In the genomic region with DNA sequence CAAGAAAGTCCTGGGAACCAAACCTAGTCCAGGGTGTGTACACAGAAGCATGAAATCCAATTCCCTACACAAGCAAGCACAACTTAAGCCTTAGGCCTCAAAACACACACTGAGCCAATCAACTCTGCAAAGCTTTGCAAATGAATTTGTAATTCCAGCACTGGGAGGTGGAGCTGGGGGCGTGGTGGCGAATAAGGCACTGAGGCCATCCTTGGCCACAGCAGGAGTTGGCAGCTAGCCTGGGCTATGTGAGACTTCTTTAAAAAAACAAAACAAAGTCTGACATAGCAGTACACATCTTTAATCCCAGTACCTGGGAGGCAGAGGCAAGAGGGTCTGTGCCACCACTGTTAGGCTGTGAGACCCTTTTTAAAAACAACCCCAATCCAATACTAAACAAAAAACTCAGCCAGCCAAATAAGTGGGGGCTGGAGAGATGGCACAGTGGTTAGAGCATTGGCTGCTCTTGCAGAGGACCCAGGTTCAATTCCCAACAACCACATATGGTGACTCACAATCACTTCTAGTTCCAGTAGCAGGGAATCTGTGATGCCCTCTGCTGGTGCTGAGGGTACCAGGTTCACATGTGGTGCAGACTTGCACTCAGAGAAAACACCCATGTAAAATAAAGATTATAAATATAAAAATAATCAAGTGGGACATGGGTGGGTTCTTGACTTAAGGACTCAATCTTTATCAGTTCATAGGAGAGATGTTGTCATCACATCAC, we compare ENCODE assay signal across 10 mouse cellular contexts. TPM values are rescaled to one million over a fixed set of nuclear protein-coding genes. Genes with fewer than 3 reads are reported as not detected.
DNase-seq lines count a peak whose midpoint lies in the region; ATAC-seq and TF ChIP-seq lines count a peak whose summit lies in the region.
"Had no signal": no experiment of that assay in that cellular context is flagged by ENCODE, and none has a peak within 500 bp of the region (broad histone marks: within the 10 kb centered on the region; RNA-seq: fewer than 3 reads in every experiment).

No protein-coding gene starts in this region.

- peak; percentile 42 for DNase-seq in kidney, adult 18-20 months
- DNase-seq in CH12.LX (ENCODE audit: extremely low read depth) = no peak
- peak; percentile 79 for DNase-seq in R1 (ENCODE audit: low read depth, low spot score)
- DNase-seq in embryo, embryonic 11 days = no peak
- DNase-seq in c-Kit-positive CD71-positive TER-119-positive erythroid progenitor cells, embryonic 14.5 days (ENCODE audit: low spot score) = no peak
- DNase-seq: layer of hippocampus, postnatal 36 days had no signal

- no peak for TF ChIP-seq EP300 in CH12.LX (IDR thresholded peaks at IDR 0.05; ENCODE audit: low read length)

- in situ Hi-C loops in CH12.LX (cut with MboI; ENCODE audit: low pct_ligation_motif_present, low pct_unique_long_range_greater_than_20kb, low sequenced_read_pairs) = loop anchor here (10.0 kb wide), 2 partner anchors 127 to 277 kb away; partner anchors contain the start of gene Cnot10

- no peak overlapping the region for H3K4me3 ChIP-seq in kidney, embryonic 14.5 days (ENCODE audit: low read length)
- H3K4me3 ChIP-seq in CH12.LX (replicated peaks in 1 of 3; ENCODE audit: low read depth in 2 of 3, low read length in 2 of 3, poor library complexity in 1 of 3) = no peak overlapping the region
- H3K4me3 ChIP-seq in heart, embryonic 14.5 days (ENCODE audit: control insufficient read depth in 1 of 2, insufficient read depth in 1 of 2, low read depth in 1 of 2, low read length in 2 of 2) = no peak overlapping the region
- H3K4me3 ChIP-seq: megakaryocyte, embryonic 14.5 days had no signal

- peak in 1 of 2 experiments; percentile 43; a peak in 2 of 4 replicates for TF ChIP-seq CTCF in CH12.LX (conservative IDR thresholded peaks at IDR 0.05 in 1 of 2, IDR thresholded peaks at IDR 0.05 in 1 of 2; ENCODE audit: low read depth in 2 of 2, low read length in 2 of 2)

- H3K79me2 ChIP-seq in CH12.LX (replicated peaks; ENCODE audit: control insufficient read depth, extremely low read depth, insufficient read depth, poor library complexity, severe bottlenecking) = no peaks in the 10 kb centered on the region

- dilution Hi-C loops in CH12.LX (cut with MboI; ENCODE audit: extremely low pct_ligation_motif_present, extremely low pct_unique_long_range_greater_than_20kb, low sequenced_read_pairs) = no loop called here

- no peaks in the 10 kb centered on the region for H3K9me3 ChIP-seq in kidney, embryonic 14.5 days (ENCODE audit: control insufficient read depth, low read length)
- no peaks in the 10 kb centered on the region for H3K9me3 ChIP-seq in CH12.LX (replicated peaks; ENCODE audit: low read length)
- H3K9me3 ChIP-seq in heart, embryonic 14.5 days (ENCODE audit: control insufficient read depth, low read length) = no peaks in the 10 kb centered on the region
- H3K9me3 ChIP-seq: megakaryocyte, embryonic 14.5 days had no signal

- no peak overlapping the region for H3K9ac ChIP-seq in kidney, embryonic 14.5 days (ENCODE audit: low read depth, low read length)
- H3K9ac ChIP-seq in CH12.LX (ENCODE audit: insufficient read depth, low read depth) = no peak overlapping the region
- peak overlapping the region; percentile 28; the same call in 1 of the 2 replicates for H3K9ac ChIP-seq in heart, embryonic 14.5 days (ENCODE audit: low read length)

- peaks cover 2% of the 10 kb centered on the region; the same call in 1 of the 2 replicates for H3K36me3 ChIP-seq in kidney, embryonic 14.5 days (ENCODE audit: control insufficient read depth, insufficient read depth, low read length)
- H3K36me3 ChIP-seq in CH12.LX (replicated peaks in 1 of 2; ENCODE audit: control insufficient read depth in 1 of 2, insufficient read depth in 1 of 2, low read length in 1 of 2) = peaks cover 0 to 13% of the 10 kb centered on the region in 2 experiments
- H3K36me3 ChIP-seq in heart, embryonic 14.5 days (ENCODE audit: control insufficient read depth, insufficient read depth, low read length) = peaks cover 9% of the 10 kb centered on the region

- no peak overlapping the region for H3K27ac ChIP-seq in kidney, embryonic 14.5 days (ENCODE audit: low read depth, low read length)
- no peak overlapping the region for H3K27ac ChIP-seq in CH12.LX (ENCODE audit: insufficient read depth, low read depth)
- H3K27ac ChIP-seq in heart, embryonic 14.5 days (replicated peaks in 1 of 2; ENCODE audit: control insufficient read depth in 1 of 2, insufficient read depth in 1 of 2, low read depth in 2 of 2, low read length in 2 of 2) = peak overlapping the region; percentile 37 to 41; a peak in 1 of 4 replicates

- H3K27me3 ChIP-seq in kidney, embryonic 14.5 days (ENCODE audit: control insufficient read depth, insufficient read depth, low read length) = no peaks in the 10 kb centered on the region
- H3K27me3 ChIP-seq in CH12.LX (replicated peaks) = no peaks in the 10 kb centered on the region
- H3K27me3 ChIP-seq in heart, embryonic 14.5 days (ENCODE audit: control insufficient read depth, insufficient read depth, low read length) = no peaks in the 10 kb centered on the region
- H3K27me3 ChIP-seq: megakaryocyte, embryonic 14.5 days had no signal

- no peak for ATAC-seq in kidney, embryonic 14.5 days (ENCODE audit: low FRiP score, low TSS enrichment)
- ATAC-seq in heart, embryonic 14.5 days (ENCODE audit: insufficient number of reproducible peaks, insufficient read depth, low FRiP score, low read depth) = no peak
- ATAC-seq: activated CD4-positive, CD25-positive, alpha-beta regulatory T cell, adult 4 months had no signal

- H3K4me1 ChIP-seq in kidney, embryonic 14.5 days (ENCODE audit: control insufficient read depth, insufficient read depth, low read length) = peaks cover 9% of the 10 kb centered on the region; the same call in 1 of the 2 replicates
- peaks cover 4 to 20% of the 10 kb centered on the region in 2 experiments; a peak in 3 of 4 replicates for H3K4me1 ChIP-seq in CH12.LX (ENCODE audit: control insufficient read depth in 1 of 2, insufficient read depth in 2 of 2)
- peaks cover 11 to 27% of the 10 kb centered on the region in 2 experiments for H3K4me1 ChIP-seq in heart, embryonic 14.5 days (ENCODE audit: control insufficient read depth in 2 of 2, insufficient read depth in 2 of 2, low read length in 2 of 2)

- TF ChIP-seq POLR2A in CH12.LX (IDR thresholded peaks at IDR 0.05; ENCODE audit: low read depth, low read length) = no peak

- no peak overlapping the region for H3K4me2 ChIP-seq in kidney, embryonic 14.5 days (replicated peaks; ENCODE audit: low read depth, low read length)
- no peak overlapping the region for H3K4me2 ChIP-seq in CH12.LX (ENCODE audit: insufficient read depth, low read depth, poor library complexity, severe bottlenecking)
- H3K4me2 ChIP-seq in heart, embryonic 14.5 days (ENCODE audit: low read length) = no peak overlapping the region

- no peak; the same call in 1 of the 2 replicates for TF ChIP-seq RAD21 in CH12.LX (IDR thresholded peaks at IDR 0.05; ENCODE audit: low read depth, low read length)

- WGBS in kidney, embryonic 14.5 days = 100% methylated on average over 2 of the region's 2 CpGs
- WGBS in heart, embryonic 14.5 days = 98% methylated on average over 2 of the region's 2 CpGs

TF ChIP-seq in CH12.LX, 34 proteins besides CTCF, POLR2A, EP300 and RAD21:
- TF ChIP-seq NRF1 (IDR thresholded peaks at IDR 0.05; ENCODE audit: low read depth, low read length) (no peak), USF1 (IDR thresholded peaks at IDR 0.05; ENCODE audit: low read depth, low read length) (no peak), BHLHE40 (IDR thresholded peaks at IDR 0.05; ENCODE audit: low read depth, low read length) (no peak), SMC3 (IDR thresholded peaks at IDR 0.05; ENCODE audit: low read depth, low read length) (peak; percentile 23)
TF ChIP-seq in CH12.LX: peak in this region for 1.

RNA-seq across cellular contexts. Expression of gene Gpd1l, which starts 12.3 kb away (rescaled TPM):
- polyA plus RNA-seq in kidney, embryonic 14.5 days (2014; fragmentation: Nextera tagmentation; extraction: Ambion mirVana) = 6.6 and 15.2 TPM in 2 replicates
- total RNA-seq in CH12.LX (2012; rRNA removed) (4.6 and 5.2 TPM in 2 replicates), CH12.LX (2014; rRNA removed) (7.1 and 7.4 TPM in 2 replicates)
- polyA plus RNA-seq in CH12.LX (2012; ENCODE audit: insufficient read length, low read depth) = 5.8 and 5.9 TPM in 2 replicates
- polyA plus RNA-seq in heart, embryonic 14.5 days (2014; fragmentation: Nextera tagmentation; extraction: Ambion mirVana) = 13.9 and 14.6 TPM in 2 replicates

RNA-seq across cellular contexts. Expression of gene Osbpl10, which starts 56.9 kb away (rescaled TPM):
- 2.1 and 2.6 TPM in 2 replicates for polyA plus RNA-seq in kidney, embryonic 14.5 days (2014; fragmentation: Nextera tagmentation; extraction: Ambion mirVana)
- total RNA-seq in CH12.LX (2012; rRNA removed) = not detected in 2 replicates
- total RNA-seq in CH12.LX (2014; rRNA removed) = not detected in 2 replicates
- 0.19 TPM in 1 of 2 replicates, not detected in the other for polyA plus RNA-seq in CH12.LX (2012; ENCODE audit: insufficient read length, low read depth)
- polyA plus RNA-seq in heart, embryonic 14.5 days (2014; fragmentation: Nextera tagmentation; extraction: Ambion mirVana) = 0.96 and 2.2 TPM in 2 replicates
- polyA plus RNA-seq: activated CD4-positive, CD25-positive, alpha-beta regulatory T cell, adult 4 months had no signal

Comparison
In these comparisons a context has a peak if more than half of its experiments do, and no peak if none do; other contexts are left out.
1. DNase-seq: peak in kidney, adult 18-20 months (single experiment) and R1 (single experiment); none in CH12.LX (single experiment), embryo, embryonic 11 days (single experiment) and c-Kit-positive CD71-positive TER-119-positive erythroid progenitor cells, embryonic 14.5 days (single experiment).
2. H3K27ac ChIP-seq: peak in heart, embryonic 14.5 days (2 of 2); none in kidney, embryonic 14.5 days (single experiment) and CH12.LX (single experiment).